Mouse (Mus musculus) ES-Bruce4 (cell line): ENCODE measurements around the gene Klc2. TPM values are rescaled to one million over a fixed set of nuclear protein-coding genes. Genes with fewer than 3 reads are reported as not detected.

Experiments used
- H3K27ac ChIP-seq: 2 replicates; pipeline ENCODE4 v1.5.1; 2012; ENCODE audit warnings: low read length, inconsistent platforms; ENCODE audit not compliant: insufficient read depth
- H3K27me3 ChIP-seq: 2 replicates; pipeline ENCODE4 v1.6.1; 2012; ENCODE audit warnings: mild to moderate bottlenecking, low read length, inconsistent platforms; ENCODE audit not compliant: control insufficient read depth, poor library complexity, insufficient read depth, severe bottlenecking
- H3K36me3 ChIP-seq: 2 replicates; pipeline ENCODE4 v1.6.1; 2012; ENCODE audit warnings: inconsistent platforms, mild to moderate bottlenecking, low read length, moderate library complexity; ENCODE audit not compliant: control insufficient read depth, poor library complexity, insufficient read depth, severe bottlenecking
- H3K4me1 ChIP-seq: one replicate; pipeline ENCODE4 v1.8.1; 2011; ENCODE audit warnings: low read length; ENCODE audit not compliant: control insufficient read depth, insufficient read depth
- H3K4me3 ChIP-seq: 2 replicates; pipeline ENCODE4 v1.5.1; 2011; ENCODE audit warnings: low read depth, mild to moderate bottlenecking, low read length
- H3K9ac ChIP-seq: 2 replicates; pipeline ENCODE4 v1.6.1; 2012; ENCODE audit warnings: low read depth, mild to moderate bottlenecking, inconsistent platforms; ENCODE audit not compliant: poor library complexity, severe bottlenecking
- H3K9me3 ChIP-seq: replicated peaks from 2 replicates; pipeline ENCODE4 v1.6.1; 2012; ENCODE audit warnings: mild to moderate bottlenecking, low read length, inconsistent platforms; ENCODE audit not compliant: control insufficient read depth, poor library complexity, insufficient read depth, severe bottlenecking
- CTCF ChIP-seq: IDR thresholded peaks from one replicate; pipeline ENCODE4 v1.8.1; 2011; ENCODE audit warnings: low read depth, low read length
- EP300 ChIP-seq: IDR thresholded peaks from 2 replicates; pipeline ENCODE4 v1.6.1; 2011; ENCODE audit warnings: low read depth, low read length; ENCODE audit not compliant: insufficient read depth
- POLR2A ChIP-seq: IDR thresholded peaks from one replicate; pipeline ENCODE4 v1.8.1; 2011; ENCODE audit warnings: low read length; ENCODE audit not compliant: insufficient read depth
- polyA plus RNA-seq: library from polyadenylated mRNA; stranded (reverse); fragments of >200 nt; gene quantifications from 2 replicates; pipeline ENCODE4 v1.2.4, GENCODE M21; 2011; ENCODE audit warnings: low read depth; ENCODE audit not compliant: missing spikeins, insufficient read depth, insufficient read length

The Klc2 gene
- polyA plus RNA-seq, 1 experiment = 24.5 TPM

DNA sequence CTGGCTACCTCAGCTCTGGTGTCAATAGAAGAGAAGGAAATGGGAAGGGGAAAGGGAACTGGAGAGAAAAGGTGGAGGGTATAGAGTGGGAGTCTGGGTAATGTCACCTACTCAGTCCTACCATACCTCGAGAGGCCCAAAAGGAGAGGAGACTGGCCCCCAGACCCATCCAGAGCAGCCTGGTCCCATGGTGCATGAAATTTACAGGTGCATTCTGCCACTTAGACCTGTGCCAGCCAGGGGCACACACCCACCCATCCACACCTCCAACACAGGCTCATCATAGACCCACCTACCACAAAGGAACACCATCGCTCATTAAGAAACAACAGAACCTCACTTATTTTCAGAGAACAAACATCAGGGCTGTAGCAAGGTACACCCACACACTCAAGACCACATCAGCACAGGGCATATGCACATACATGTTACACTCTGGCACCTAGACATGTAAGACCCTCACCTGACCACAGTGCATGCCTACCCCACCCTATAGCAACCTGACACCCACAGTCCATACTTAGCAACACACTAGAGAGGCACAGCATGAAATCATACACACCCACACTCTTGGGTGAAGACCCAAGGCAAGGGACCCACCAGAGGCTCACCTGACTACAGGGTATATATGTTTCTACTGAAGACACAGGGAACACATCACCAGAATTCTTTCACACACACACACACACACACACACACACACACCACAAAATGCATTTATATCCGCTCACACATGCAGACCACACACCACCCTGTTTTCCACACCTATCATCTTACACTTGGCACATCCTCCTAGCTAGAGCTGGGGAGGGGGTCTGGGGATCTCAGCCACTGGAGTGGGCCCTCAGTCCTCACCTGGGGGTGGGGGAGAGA is 34.2 kb downstream of the Klc2 start:
- Histone ChIP-seq H3K27ac (no peak overlapping the region), H3K4me3 (peak overlapping the region; percentile 68)

GRCm38 (mm10) chr19:5082596-5082995 is 35.8 kb downstream of the Klc2 start:
- no peaks in the 10 kb centered on the region for H3K9me3 ChIP-seq
- H3K4me3 ChIP-seq = peak overlapping the region; percentile 33
- TF ChIP-seq EP300 (no peak), POLR2A (no peak), CTCF (no peak)
- H3K27me3 ChIP-seq = no peaks in the 10 kb centered on the region
- no peaks in the 10 kb centered on the region for H3K4me1 ChIP-seq
- no peak overlapping the region for H3K9ac ChIP-seq
- H3K27ac ChIP-seq = no peak overlapping the region
- no peaks in the 10 kb centered on the region for H3K36me3 ChIP-seq

More for the DNA sequence above, 34.2 kb downstream of the Klc2 start:
- no peak overlapping the region for H3K9ac ChIP-seq
- no peaks in the 10 kb centered on the region for H3K9me3 ChIP-seq
- no peaks in the 10 kb centered on the region for H3K36me3 ChIP-seq
- H3K27me3 ChIP-seq = no peaks in the 10 kb centered on the region
- no peaks in the 10 kb centered on the region for H3K4me1 ChIP-seq
- TF ChIP-seq POLR2A = no peak

DNA sequence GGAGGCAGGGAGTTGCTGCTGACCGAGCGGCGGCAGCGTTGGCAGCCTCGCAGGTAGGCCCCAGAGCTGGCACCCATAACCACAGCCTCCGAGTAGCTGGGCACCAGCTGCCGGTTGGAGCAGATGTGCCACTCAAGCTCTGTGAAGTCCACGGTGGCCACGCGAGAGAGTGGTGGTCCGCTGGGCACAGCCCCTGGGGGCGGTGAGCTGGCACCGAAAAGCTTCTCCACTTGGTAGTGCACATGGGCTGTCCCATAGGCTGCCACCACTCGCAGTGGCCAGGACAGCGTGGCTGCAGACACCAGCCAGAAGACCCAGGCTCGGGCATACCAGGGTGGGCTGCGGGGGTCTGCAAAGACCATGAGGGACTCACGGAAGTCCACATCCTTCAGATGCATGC is 36.4 kb downstream of the Klc2 start:
- peak overlapping the region; percentile 33 for H3K4me3 ChIP-seq
- H3K4me1 ChIP-seq = no peaks in the 10 kb centered on the region
- no peaks in the 10 kb centered on the region for H3K9me3 ChIP-seq
- no peak overlapping the region for H3K9ac ChIP-seq
- H3K27ac ChIP-seq = no peak overlapping the region
- no peaks in the 10 kb centered on the region for H3K27me3 ChIP-seq
- no peaks in the 10 kb centered on the region for H3K36me3 ChIP-seq
- TF ChIP-seq POLR2A (no peak), EP300 (no peak), CTCF (no peak)

DNA sequence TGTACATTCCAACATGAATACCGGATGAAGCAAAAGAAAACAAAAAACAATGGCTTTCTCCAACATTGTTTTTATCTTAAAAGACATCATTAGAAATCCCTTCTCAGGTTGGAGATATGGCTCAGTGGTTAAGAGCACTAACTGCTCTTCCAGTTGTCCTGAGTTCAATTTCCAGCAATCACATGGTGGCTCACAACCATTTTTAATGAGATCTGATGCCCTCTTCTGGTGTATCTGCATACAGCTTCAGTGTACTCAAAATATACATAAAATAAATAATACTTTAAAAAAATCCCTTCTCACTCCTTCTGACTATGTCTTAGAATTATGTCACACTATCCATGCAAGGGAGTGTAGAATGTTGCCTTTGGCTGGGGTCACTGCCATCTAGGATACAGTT is 39.1 kb downstream of the Klc2 start:
- TF ChIP-seq EP300 (no peak), POLR2A (no peak), CTCF (no peak)
- H3K27me3 ChIP-seq = no peaks in the 10 kb centered on the region
- no peaks in the 10 kb centered on the region for H3K9me3 ChIP-seq
- H3K4me1 ChIP-seq = no peaks in the 10 kb centered on the region
- H3K4me3 ChIP-seq = no peak overlapping the region
- H3K36me3 ChIP-seq = no peaks in the 10 kb centered on the region
- no peak overlapping the region for H3K27ac ChIP-seq
- H3K9ac ChIP-seq = no peak overlapping the region

GRCm38 (mm10) chr19:5073518-5073917 is 44.8 kb downstream of the Klc2 start:
- no peaks in the 10 kb centered on the region for H3K27me3 ChIP-seq
- H3K27ac ChIP-seq = no peak overlapping the region
- no peak overlapping the region for H3K4me3 ChIP-seq
- no peak overlapping the region for H3K9ac ChIP-seq
- TF ChIP-seq EP300 (no peak), CTCF (no peak), POLR2A (no peak)
- no peaks in the 10 kb centered on the region for H3K36me3 ChIP-seq
- H3K9me3 ChIP-seq = no peaks in the 10 kb centered on the region
- H3K4me1 ChIP-seq = no peaks in the 10 kb centered on the region

GRCm38 (mm10) chr19:5073028-5073427 is 45.3 kb downstream of the Klc2 start:
- H3K4me3 ChIP-seq = peak overlapping the region; percentile 72
- H3K27me3 ChIP-seq = no peaks in the 10 kb centered on the region
- H3K4me1 ChIP-seq = no peaks in the 10 kb centered on the region
- TF ChIP-seq CTCF (peak; percentile 46), POLR2A (no peak)
- H3K27ac ChIP-seq = peak overlapping the region; percentile 83
- H3K36me3 ChIP-seq = no peaks in the 10 kb centered on the region
- H3K9me3 ChIP-seq = no peaks in the 10 kb centered on the region
- H3K9ac ChIP-seq = peak overlapping the region; percentile 24; the same call in 1 of the 2 replicates
